Mouse (Mus musculus) heart, postnatal 0 days (tissue): ENCODE measurements around the gene Gm7247. TPM values are rescaled to one million over a fixed set of nuclear protein-coding genes. Genes with fewer than 3 reads are reported as not detected.
"Not testable (repeated sequence)": the region's sequence is repeated elsewhere in the genome, so short reads cannot be mapped to it uniquely, and the experiment has no call there.

ENCODE experiments used
- ATAC-seq: fragments of 200-750 bp; cut with Nextera tagmentation; 2 replicates; pipeline ENCODE4 v1.8.0; 2017; ENCODE audit warnings: low read depth, moderate number of reproducible peaks, moderate library complexity; ENCODE audit not compliant: insufficient read depth
- DNase-seq: peaks from one replicate; pipeline ENCODE4 v3.0.0-alpha.2; 2016; ENCODE audit warnings: low spot score
- H3K27ac ChIP-seq: fragments of 300-500 bp; sonication (generic); 2 replicates; pipeline ENCODE4 v1.5.1; 2014; ENCODE audit warnings: low read depth, mild to moderate bottlenecking
- H3K27me3 ChIP-seq: fragments of 300-500 bp; sonication (generic); 2 replicates; pipeline ENCODE4 v1.6.1; 2014; ENCODE audit warnings: low read length, mixed read lengths; ENCODE audit not compliant: control insufficient read depth, insufficient read depth
- H3K36me3 ChIP-seq: fragments of 300-500 bp; sonication (generic); replicated peaks from 2 replicates; pipeline ENCODE4 v1.6.1; 2014; ENCODE audit warnings: low read length, mixed read lengths; ENCODE audit not compliant: control insufficient read depth, insufficient read depth
- H3K4me1 ChIP-seq: fragments of 300-500 bp; sonication (generic); 2 replicates; pipeline ENCODE4 v1.6.1; 2014; ENCODE audit warnings: antibody characterized with exemption; ENCODE audit not compliant: control insufficient read depth, insufficient read depth
- H3K4me2 ChIP-seq: fragments of 300-500 bp; sonication (generic); 2 replicates; pipeline ENCODE4 v1.6.1; 2014; ENCODE audit warnings: low read depth, mild to moderate bottlenecking, low read length, moderate library complexity
- H3K4me3 ChIP-seq: fragments of 300-500 bp; sonication (generic); 2 replicates; pipeline ENCODE4 v1.5.1; 2014; ENCODE audit warnings: low read depth, low read length
- H3K9ac ChIP-seq: fragments of 300-500 bp; sonication (generic); replicated peaks from 2 replicates; pipeline ENCODE4 v1.6.1; 2014; ENCODE audit warnings: low read depth, low read length, mixed read lengths
- H3K9me3 ChIP-seq: fragments of 300-500 bp; sonication (generic); replicated peaks from 2 replicates; pipeline ENCODE4 v1.6.1; 2016; ENCODE audit warnings: low read length; ENCODE audit not compliant: control insufficient read depth
- CTCF ChIP-seq: IDR thresholded peaks from 2 replicates; pipeline ENCODE4 v1.5.1; 2016; ENCODE audit warnings: antibody characterized with exemption, control low read depth, low read depth
- EP300 ChIP-seq: IDR thresholded peaks from 2 replicates; pipeline ENCODE4 v1.6.1; 2016; ENCODE audit warnings: antibody characterized with exemption, low read depth
- WGBS: fragments of 180-500 bp; shearing (Covaris S2); extraction: QIAGEN DNeasy Blood & Tissue Kit; methylation state at CpG from one replicate; pipeline ENCODE4 v1.1.7; 2014; 5-methylcytosine and 5-hydroxymethylcytosine counted together
- polyA plus RNA-seq: library from polyadenylated mRNA; unstranded; fragments of >200 nt; fragmentation: Nextera tagmentation; extraction: Ambion mirVana; gene quantifications from 2 replicates; pipeline ENCODE4 v1.2.1, GENCODE M21; 2015
- total RNA-seq: library from RNA; depleted of rRNA; stranded (reverse); fragments of >200 nt; gene quantifications from 2 replicates; pipeline ENCODE4 v1.2.3, GENCODE M21; 2014; ENCODE audit warnings: low replicate concordance

Gene Gm7247
- total and polyA plus RNA-seq, 2 experiments from 2014 or later: not detected

DNA sequence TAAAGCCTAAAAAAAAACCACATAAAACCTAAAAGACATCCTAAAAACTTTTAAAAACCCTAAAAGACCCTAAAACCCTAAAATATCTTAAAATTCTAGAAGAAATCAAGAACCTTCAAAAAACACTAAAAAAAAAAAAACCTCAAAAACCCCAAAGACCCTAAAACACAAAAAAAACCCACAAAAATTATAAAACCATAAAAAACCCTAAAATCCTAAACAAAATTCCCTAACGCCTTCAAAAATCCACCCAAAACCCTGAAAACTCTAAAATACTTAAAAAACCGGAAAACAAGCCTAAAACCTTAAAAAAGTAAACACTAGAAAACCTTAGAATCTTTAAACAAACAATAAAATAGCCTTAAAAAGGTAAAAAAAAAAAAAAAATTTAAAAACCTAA, 136.4 kb downstream of the Gm7247 start:
- WGBS: 86% methylated on average over 2 of the region's 2 CpGs
- Histone ChIP-seq H3K9me3 (no peaks in the 10 kb centered on the region), H3K4me1 (no peaks in the 10 kb centered on the region), H3K27ac (no peak overlapping the region), H3K4me3 (no peak overlapping the region), H3K36me3 (no peaks in the 10 kb centered on the region), H3K9ac (no peak overlapping the region), H3K27me3 (no peaks in the 10 kb centered on the region), H3K4me2 (no peak overlapping the region)
- ATAC-seq (no peak), DNase-seq (no peak)
- TF ChIP-seq EP300 (no peak), CTCF (no peak)

DNA sequence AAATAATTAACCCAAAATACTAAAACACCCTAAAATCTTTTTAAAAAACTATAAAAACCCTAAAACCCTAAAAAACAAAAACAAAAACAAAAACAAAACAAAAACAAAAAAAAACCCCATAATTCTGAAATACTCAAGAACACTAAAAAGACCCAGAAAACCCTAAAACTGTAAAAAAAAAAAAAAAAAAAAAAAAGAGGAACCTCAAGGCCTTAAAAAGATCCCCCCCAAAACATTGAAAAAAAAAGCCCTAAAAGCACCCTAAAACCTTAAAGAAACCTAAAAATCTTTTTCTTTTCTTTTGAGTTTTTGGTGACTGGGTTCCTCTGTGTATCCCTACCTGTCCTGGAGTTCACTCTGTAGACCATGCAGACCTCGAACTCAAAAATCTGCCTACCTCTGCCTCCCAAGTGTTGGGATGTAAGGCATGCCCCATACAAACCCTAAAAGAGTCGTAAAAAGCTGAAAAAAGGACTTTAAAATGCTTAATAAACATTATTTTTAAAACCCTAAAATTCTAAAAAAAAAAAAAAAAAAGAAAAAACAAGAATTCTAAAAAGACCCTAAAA, 138.2 kb downstream of the Gm7247 start:
- Histone ChIP-seq H3K4me3 (no peak overlapping the region), H3K4me2 (no peak overlapping the region), H3K36me3 (no peaks in the 10 kb centered on the region), H3K9me3 (no peaks in the 10 kb centered on the region), H3K9ac (no peak overlapping the region), H3K4me1 (no peaks in the 10 kb centered on the region), H3K27me3 (no peaks in the 10 kb centered on the region), H3K27ac (no peak overlapping the region)
- ATAC-seq (no peak), DNase-seq (no peak)
- TF ChIP-seq EP300 (no peak), CTCF (no peak)
- WGBS: 79% methylated on average over 2 of the region's 2 CpGs

GRCm38 (mm10) chr14:51500461-51500860, 138.9 kb downstream of the Gm7247 start:
- Histone ChIP-seq H3K27ac (no peak overlapping the region), H3K27me3 (no peaks in the 10 kb centered on the region), H3K9me3 (no peaks in the 10 kb centered on the region), H3K9ac (no peak overlapping the region), H3K4me1 (no peaks in the 10 kb centered on the region), H3K4me2 (no peak overlapping the region), H3K4me3 (no peak overlapping the region), H3K36me3 (no peaks in the 10 kb centered on the region)
- 75% methylated on average over 4 of the region's 4 CpGs for WGBS
- ATAC-seq: no peak
- TF ChIP-seq CTCF (no peak), EP300 (no peak)
- no peak for DNase-seq

DNA sequence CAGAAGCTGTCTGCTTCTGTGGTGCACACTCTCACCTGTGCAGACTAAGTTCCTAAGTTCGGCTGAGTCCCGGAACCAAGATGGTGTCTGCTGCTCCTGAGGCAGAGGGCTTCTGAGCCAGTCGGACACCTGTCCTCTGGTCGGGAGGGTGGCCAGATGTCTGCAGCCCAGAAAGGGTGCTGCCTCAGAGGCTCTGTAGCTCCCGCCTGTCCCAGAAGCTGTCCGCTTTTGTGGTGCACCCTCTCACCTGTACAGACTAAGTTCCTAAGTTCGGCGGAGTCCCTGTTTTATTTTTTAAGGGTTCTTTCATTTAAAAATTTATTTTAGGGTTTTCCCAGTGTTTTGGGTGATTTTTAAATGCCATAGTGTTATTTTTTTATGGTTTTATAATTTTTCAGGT, 145.9 kb downstream of the Gm7247 start:
- H3K4me1 ChIP-seq: no peaks in the 10 kb centered on the region
- DNase-seq: no peak
- H3K9me3 ChIP-seq: no peaks in the 10 kb centered on the region
- no peaks in the 10 kb centered on the region for H3K27me3 ChIP-seq
- H3K4me2 ChIP-seq: no peak overlapping the region
- H3K36me3 ChIP-seq: no peaks in the 10 kb centered on the region
- ATAC-seq: no peak
- H3K4me3 ChIP-seq: no peak overlapping the region
- 90% methylated on average over 8 of the region's 8 CpGs for WGBS
- H3K9ac ChIP-seq: no peak overlapping the region
- no peak for TF ChIP-seq EP300
- TF ChIP-seq CTCF: no peak
- H3K27ac ChIP-seq: no peak overlapping the region

- Histone ChIP-seq H3K9ac (no peak within 1 kb of the TSS), H3K9me3 (no peaks in the 10 kb centered on the region), H3K4me3 (no peak within 1 kb of the TSS), H3K27me3 (no peaks in the 10 kb centered on the region), H3K27ac (no peak within 1 kb of the TSS), H3K4me1 (no peaks in the 10 kb centered on the region), H3K36me3 (no peaks in the 10 kb centered on the region), H3K4me2 (no peak within 1 kb of the TSS)
- 80% methylated on average over 4 of the region's 4 CpGs for WGBS
- no peak for TF ChIP-seq EP300
- TF ChIP-seq CTCF: no peak
- no peak for ATAC-seq
- no peak for DNase-seq
These were observed 190.9 kb downstream of the Gm7247 start, which contains the start of gene Gm5622 for GRCm38 (mm10) chr14:51552490-51552889. Gene Gm5622, plus strand, starts transcription at chr14:51552790.

DNA sequence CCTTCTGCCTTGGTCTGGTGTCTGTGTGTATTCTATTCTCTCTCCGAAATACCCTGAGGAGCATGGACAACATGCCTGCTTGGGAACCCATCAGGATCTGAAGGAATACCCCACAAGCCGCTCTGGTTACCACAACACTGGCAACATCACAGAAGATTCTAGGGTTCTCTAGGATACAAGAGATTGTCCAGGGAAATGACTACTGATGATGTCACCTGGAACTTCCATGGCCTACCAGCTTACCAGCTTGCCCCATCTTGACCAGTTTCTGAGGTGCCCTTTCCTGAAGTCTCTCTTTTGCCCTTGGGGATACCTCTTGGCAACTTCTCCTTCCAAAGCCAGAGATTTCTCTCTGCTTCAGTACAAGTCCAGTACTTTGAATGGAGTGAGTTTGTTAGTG, 212.4 kb downstream of the Gm7247 start, which contains the start of gene Gm17175:
Gene Gm17175 (minus strand): TSS at position 101 of the 400 bp plus-strand sequence.
- not testable (repeated sequence) for DNase-seq, H3K9me3 ChIP-seq, H3K9ac ChIP-seq, H3K27me3 ChIP-seq, H3K36me3 ChIP-seq, H3K4me2 ChIP-seq, H3K27ac ChIP-seq, H3K4me1 ChIP-seq, ATAC-seq, H3K4me3 ChIP-seq
- WGBS: 84% methylated on average over 2 of the region's 2 CpGs

DNA sequence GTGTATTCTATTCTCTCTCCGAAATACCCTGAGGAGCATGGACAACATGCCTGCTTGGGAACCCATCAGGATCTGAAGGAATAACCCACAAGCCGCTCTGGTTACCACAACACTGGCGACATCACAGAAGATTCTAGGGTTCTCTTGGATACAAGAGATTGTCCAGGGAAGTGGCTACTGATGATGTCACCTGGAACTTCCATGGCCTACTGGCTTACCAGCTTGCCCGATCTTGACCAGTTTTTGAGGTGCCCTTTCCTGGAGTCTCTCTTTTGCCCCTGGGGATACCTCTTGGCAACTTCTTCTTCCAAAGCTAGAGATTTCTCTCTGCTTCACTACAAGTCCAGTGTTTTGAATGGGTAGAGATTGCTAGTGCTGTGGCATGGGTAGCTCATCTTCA, 230.5 kb downstream of the Gm7247 start, which contains the start of gene Gm17174:
Gene Gm17174 (minus strand): TSS at position 101 of the 400 bp plus-strand sequence.
- not testable (repeated sequence) for H3K4me1 ChIP-seq, H3K36me3 ChIP-seq, H3K4me3 ChIP-seq, H3K4me2 ChIP-seq, H3K9me3 ChIP-seq, DNase-seq, ATAC-seq, H3K27ac ChIP-seq, H3K9ac ChIP-seq, H3K27me3 ChIP-seq
- WGBS: 76% methylated on average over 4 of the region's 4 CpGs
